Mouse (Mus musculus): ENCODE measurements around the gene 4930563M21Rik.
"Not testable (repeated sequence)": the region's sequence is repeated elsewhere in the genome, so short reads cannot be mapped to it uniquely, and the experiment has no call there.

The 4930563M21Rik gene

GRCm38 (mm10) chr9:56010450-56010849, at the start of gene 4930563M21Rik:
Gene 4930563M21Rik, minus strand, starts transcription at chr9:56010550.
- no peak for DNase-seq (ENCODE audit: low read depth)

DNA sequence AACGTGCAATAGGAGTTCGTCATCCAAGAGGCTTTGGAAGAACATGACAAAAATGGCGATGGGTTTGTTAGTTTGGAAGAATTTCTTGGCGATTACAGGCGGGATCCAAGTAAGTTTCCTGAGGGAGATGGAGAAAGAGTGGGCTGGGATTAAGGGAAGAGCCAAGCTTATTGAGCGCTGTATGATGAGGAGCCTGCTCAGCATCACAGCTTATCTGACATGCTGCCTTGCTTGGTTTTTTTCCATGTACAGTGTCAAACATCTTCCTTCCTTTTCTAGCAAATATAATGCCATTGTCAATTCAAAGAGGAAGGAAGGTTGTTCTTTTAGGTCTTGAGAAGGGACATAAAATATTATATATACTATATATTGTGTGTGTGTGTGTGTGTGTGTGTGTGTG, 45.8 kb upstream of the 4930563M21Rik start:
- DNase-seq (ENCODE audit: low read depth): no peak

DNA sequence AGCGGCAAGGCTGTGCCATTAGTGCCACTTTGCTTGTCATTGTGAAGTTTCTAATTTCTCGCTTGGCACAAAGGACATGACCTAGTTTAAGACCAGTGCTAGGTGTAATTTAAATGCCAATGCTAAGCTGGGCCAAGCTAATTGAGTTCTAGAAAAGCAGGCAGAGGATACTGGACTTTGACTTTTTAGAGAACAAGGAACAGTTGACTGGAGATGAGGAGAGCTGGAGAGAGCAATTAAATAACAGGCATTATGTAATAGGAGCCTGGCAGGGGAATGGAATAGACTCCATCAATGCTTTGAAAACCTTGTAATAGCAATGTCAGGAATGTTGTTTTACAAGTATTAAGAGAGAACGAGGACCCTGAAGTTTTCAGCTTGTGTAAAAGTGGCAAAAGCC, 43.4 kb upstream of the 4930563M21Rik start:
- DNase-seq (ENCODE audit: low read depth): no peak

GRCm38 (mm10) chr9:56042181-56042621, 31.9 kb upstream of the 4930563M21Rik start:
- DNase-seq (ENCODE audit: low read depth): no peak

DNA sequence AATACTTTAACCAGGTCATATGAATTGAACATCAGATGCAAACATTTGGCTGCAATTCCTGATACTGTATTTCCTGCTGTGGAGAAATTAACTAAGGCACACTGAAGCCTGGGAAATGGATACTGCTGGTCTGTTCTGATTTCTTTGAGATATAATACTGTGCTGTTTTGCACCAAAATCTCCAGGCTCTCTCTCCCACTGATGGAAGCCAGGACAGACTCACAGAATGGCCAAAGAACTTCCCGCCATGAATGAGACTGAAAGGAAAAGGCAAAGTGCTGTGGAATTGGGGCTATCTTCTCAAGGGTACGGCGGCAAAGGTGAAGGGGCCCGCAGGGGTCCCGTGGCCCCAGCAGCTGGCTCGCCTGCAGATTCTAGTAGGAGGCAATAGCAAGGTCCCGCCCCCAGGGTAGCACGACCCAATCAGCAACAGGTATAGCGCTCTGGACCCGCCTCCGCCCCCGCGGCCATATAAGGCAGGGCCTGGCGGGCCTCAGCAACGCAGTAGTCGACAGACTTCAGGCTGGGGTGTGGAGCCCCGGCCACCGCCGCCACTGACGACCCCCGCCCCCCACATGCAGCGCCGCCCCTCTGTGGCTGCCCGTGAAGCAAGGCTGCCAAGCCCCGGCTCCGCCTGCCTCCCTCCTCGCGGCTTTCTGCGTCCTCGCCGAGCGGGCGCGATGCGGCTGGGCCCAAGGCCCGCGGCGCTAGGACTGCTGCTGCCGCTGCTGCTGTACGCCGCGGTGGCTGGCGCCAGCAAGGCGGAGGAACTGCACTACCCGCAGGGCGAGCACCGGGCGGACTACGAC, 31.2 kb upstream of the 4930563M21Rik start, which contains the start of gene Rcn2:
Gene Rcn2 (plus strand): TSS at position 474 of the 809 bp plus-strand sequence.
- DNase-seq (ENCODE audit: low read depth): peak; percentile 97

DNA sequence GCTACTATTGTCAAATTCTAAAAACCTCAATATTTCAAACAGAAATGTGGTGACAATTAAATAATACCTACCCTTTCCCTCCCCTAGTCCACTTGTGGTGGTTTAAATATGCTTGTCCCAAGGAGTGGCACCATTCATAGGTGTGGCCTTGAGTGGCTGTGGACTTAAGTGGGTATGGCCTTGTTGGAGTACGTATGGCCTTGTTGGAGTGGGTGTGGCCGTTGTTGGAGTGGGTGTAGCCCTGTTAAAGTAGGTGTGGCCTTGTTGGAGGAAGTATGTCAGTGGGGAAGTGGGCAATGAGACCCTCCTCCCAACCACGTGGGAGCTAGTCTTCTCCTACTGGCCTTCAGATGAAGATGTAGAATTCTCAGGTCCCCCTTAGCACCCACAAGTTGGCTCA, 21.9 kb upstream of the 4930563M21Rik start:
- DNase-seq (ENCODE audit: low read depth): no peak

- DNase-seq (ENCODE audit: low read depth): no peak
Measured at GRCm38 (mm10) chr9:56027292-56027691, 16.9 kb upstream of the 4930563M21Rik start.

GRCm38 (mm10) chr9:56024772-56025171, 14.4 kb upstream of the 4930563M21Rik start:
- no peak for DNase-seq (ENCODE audit: low read depth)

- not testable (repeated sequence) for DNase-seq (ENCODE audit: low read depth)
Measured at GRCm38 (mm10) chr9:56004679-56005078, 5.7 kb downstream of the 4930563M21Rik start.

DNA sequence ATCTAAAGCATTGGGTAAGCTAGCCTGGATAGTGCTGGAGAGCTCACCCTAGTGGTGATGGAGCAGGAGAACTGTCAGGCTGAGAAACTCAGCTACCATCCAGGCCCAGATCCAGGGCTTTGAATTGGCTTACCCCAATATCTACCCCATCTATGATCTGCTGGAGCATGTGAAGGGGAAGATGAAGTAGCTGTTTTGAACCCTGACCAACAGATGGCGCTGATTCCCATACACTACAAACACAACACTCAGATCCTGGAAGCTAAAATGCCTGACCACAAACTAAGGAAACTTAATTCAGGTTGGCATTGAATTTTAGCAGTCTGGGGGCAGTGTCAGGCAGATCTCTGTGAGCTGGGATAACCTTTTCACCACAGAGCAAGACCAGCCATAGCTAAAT, 63.5 kb downstream of the 4930563M21Rik start:
- DNase-seq (ENCODE audit: low read depth): peak; percentile 76

DNA sequence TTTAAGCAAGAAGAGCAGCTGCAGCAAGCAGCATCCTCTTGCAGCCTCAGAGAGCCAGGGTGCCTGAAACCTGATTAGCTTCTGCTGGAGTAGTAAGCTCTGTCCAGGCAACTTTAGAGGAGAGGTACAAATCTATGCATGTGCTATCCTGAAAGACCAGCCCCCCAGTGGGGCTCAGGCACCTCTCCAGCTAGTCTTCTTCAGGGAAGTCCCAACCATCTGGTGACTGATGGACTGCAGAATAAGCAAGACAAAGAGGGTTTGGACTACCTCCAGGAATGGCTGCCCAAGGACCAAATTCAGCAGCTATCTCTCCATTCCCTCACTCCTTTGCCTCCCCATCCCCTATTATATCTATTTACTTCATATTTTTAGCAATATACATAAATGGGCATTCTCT, 69.0 kb downstream of the 4930563M21Rik start:
- DNase-seq (ENCODE audit: low read depth): no peak

DNA sequence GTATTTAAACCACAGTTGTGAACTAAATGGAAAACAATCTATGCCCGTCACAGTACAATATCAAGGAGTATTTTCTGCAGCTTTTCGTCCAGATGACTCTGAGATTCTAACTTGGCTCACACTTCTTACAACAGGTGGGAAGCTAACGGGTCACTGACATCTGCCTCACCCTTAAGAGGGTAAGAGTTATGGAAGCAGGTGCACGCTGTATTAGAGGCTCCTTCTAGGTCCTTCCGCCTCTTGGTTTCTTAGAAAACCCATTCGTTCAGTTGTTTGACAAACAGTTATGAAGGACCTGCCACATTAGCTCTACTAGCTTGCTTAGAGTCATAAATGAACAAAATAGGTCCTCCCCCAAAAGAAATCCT, 71.7 kb downstream of the 4930563M21Rik start:
- DNase-seq (ENCODE audit: low read depth): no peak

DNA sequence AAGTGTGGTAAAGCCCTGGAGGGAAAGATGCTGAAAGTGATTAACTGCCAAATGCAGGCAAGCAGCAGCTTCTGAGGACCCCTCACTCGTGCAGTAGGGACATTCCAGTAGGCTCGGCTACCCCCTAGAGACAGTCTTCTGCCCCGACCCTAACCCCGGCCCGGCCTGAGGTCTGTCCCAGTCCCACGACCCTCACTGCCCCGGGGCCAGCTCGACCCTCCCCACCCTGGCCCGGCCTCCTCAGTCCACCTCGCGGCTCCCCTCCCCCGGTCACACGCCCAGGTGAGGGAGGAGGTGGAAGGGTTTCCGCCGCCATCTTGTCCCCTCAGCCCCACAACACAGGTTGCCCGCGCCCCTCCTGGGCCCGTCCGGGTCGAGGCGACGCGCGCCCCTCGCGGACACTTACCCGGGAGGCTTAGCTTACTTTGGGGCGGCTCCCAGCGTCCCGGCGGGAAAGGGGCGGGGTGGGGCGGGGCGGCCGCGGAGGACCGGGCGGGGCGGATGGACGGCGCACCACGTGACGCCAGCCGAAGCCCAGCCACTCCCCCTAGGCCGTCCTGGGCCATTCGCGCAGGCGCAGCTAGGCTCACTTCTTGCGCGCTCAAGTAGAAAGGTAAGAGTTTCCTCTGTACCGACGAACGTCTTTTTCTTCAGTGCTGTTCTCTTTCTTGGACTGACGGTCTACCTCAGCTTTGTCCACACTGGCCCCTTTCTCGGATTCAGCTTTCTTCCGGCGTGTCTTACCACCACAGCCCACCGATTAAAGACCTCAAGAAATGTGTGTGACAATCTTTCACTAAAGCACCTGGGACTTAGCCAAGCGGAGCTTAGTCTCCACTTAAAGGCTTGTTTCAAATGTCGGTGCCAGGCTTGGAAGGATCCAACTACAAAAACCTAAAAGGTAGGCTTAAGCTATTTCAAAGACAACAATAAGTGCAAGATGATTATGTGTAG, 72.4 kb downstream of the 4930563M21Rik start, which contains the start of gene Scaper:
Gene Scaper (minus strand): TSS at position 456 of the 954 bp plus-strand sequence.
- DNase-seq (ENCODE audit: low read depth): peak; percentile 96

DNA sequence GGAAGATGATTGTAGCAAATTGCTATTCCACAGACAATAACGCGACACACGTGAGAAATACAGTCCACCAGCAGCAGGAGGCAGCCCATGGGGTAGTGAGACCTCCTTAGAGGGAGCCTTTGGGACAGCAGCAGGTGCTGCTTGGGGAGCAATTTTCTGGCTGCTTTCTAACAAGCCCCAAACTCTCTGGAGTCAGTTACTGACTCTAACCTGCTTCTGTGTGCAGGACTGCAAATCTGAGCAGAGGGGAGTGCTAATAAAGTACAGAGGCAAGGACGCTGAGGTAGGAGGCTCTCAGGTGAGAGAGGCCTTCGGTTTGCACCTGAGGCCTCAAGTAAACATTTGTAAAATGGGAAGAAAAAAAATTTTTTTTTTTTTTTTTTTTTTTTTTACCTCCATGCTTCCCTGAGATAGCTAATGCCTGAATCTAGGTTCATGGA, 73.1 kb downstream of the 4930563M21Rik start:
- peak; percentile 36 for DNase-seq (ENCODE audit: low read depth)

GRCm38 (mm10) chr9:55932482-55932881, 77.9 kb downstream of the 4930563M21Rik start:
- no peak for DNase-seq (ENCODE audit: low read depth)

DNA sequence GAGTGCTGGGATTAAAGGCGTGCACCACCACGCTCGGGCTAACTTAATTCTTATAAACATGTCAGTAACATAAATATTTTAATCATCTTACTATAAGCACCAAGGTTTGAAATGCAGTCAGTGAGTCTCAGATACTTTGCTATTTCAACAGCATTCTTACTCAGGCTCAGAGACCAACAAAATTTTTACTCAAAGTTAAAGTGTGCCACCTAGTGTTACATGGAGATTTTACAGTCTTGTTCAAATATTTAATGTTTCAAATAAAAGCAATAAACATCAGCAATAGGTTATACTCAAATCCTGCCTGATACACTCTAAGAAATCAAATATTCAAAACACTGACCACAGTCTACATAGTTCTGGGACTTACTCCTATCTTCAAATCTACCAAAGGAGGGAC, 91.8 kb downstream of the 4930563M21Rik start:
- DNase-seq (ENCODE audit: low read depth): peak; percentile 59

GRCm38 (mm10) chr9:55916751-55917150, 93.6 kb downstream of the 4930563M21Rik start:
- no peak for DNase-seq (ENCODE audit: low read depth)

Data from naive thymus-derived CD4-positive, alpha-beta T cell, adult 2 months (primary cell).